ENCODE assay signal across 15 mouse cellular contexts in genomic region chr2:103672573-103673119, GRCm38 (mm10).
A peak's percentile ranks its signal among the peaks of the same experiment; 100 is the strongest.
DNase-seq lines count a peak whose midpoint lies in the region; ATAC-seq and TF ChIP-seq lines count a peak whose summit lies in the region.
"Had no signal": no experiment of that assay in that cellular context is flagged by ENCODE, and none has a peak within 500 bp of the region (broad histone marks: within the 10 kb centered on the region; RNA-seq: fewer than 3 reads in every experiment).

No protein-coding gene starts in this region.

- no peaks in the 10 kb centered on the region for H3K79me2 ChIP-seq in heart, adult 2 months (replicated peaks; ENCODE audit: control insufficient read depth, insufficient read depth, low read length)
- no peaks in the 10 kb centered on the region for H3K79me2 ChIP-seq in macrophage (ENCODE audit: inconsistent target)

- no peak for DNase-seq in heart, postnatal 0 days (ENCODE audit: low spot score)
- no peak for DNase-seq in heart, adult 2 months
- DNase-seq in thymus, postnatal 36 days, result peak; percentile 29 to 39
- DNase-seq in thymus, adult 18-20 months, result no peak
- no peak for DNase-seq in kidney, postnatal 4 days
- DNase-seq in embryo, embryonic 10 days (ENCODE audit: low spot score), result no peak
- no peak for DNase-seq in embryo, embryonic 11 days
- DNase-seq: cerebellum, adult 2 months; gastrocnemius, postnatal 14 days; heart, postnatal 14 days; kidney, adult 2 months had no signal

- H3K4me2 ChIP-seq in heart, postnatal 0 days (ENCODE audit: low read depth, low read length), result no peak overlapping the region
- H3K4me2 ChIP-seq: hindbrain, embryonic 15.5 days; liver, embryonic 15.5 days had no signal

- intact Hi-C loops in heart, adult 2 months (cut with DNase I), result no loop called here

- H3K9ac ChIP-seq in heart, postnatal 0 days (replicated peaks; ENCODE audit: low read depth, low read length), result no peak overlapping the region
- H3K9ac ChIP-seq in heart, adult 2 months (ENCODE audit: low read depth, low read length), result no peak overlapping the region
- H3K9ac ChIP-seq: hindbrain, embryonic 15.5 days; liver, embryonic 15.5 days had no signal

- TF ChIP-seq EP300 in heart, postnatal 0 days (IDR thresholded peaks at IDR 0.05; ENCODE audit: low read depth), result no peak
- no peak for TF ChIP-seq EP300 in heart, adult 2 months (IDR thresholded peaks at IDR 0.05; ENCODE audit: insufficient read depth, low read depth, low read length)

- ATAC-seq in heart, postnatal 0 days (ENCODE audit: insufficient read depth, low read depth), result no peak

- no peaks in the 10 kb centered on the region for H3K36me3 ChIP-seq in heart, postnatal 0 days (replicated peaks; ENCODE audit: control insufficient read depth, insufficient read depth, low read length)
- no peaks in the 10 kb centered on the region; the same call in 1 of the 2 replicates for H3K36me3 ChIP-seq in heart, adult 2 months (ENCODE audit: control insufficient read depth, insufficient read depth, low read length)
- no peaks in the 10 kb centered on the region for H3K36me3 ChIP-seq in macrophage (ENCODE audit: inconsistent target)
- H3K36me3 ChIP-seq: hindbrain, embryonic 15.5 days; liver, embryonic 15.5 days had no signal

- TF ChIP-seq POLR2A in heart, adult 2 months (IDR thresholded peaks at IDR 0.05; ENCODE audit: insufficient read depth, low read depth, low read length), result no peak

- H3K27me3 ChIP-seq in heart, postnatal 0 days (ENCODE audit: control insufficient read depth, insufficient read depth, low read length), result no peaks in the 10 kb centered on the region
- no peaks in the 10 kb centered on the region for H3K27me3 ChIP-seq in heart, adult 2 months (ENCODE audit: control insufficient read depth, insufficient read depth, low read length)
- H3K27me3 ChIP-seq: hindbrain, embryonic 15.5 days; liver, embryonic 15.5 days had no signal

- no peak overlapping the region for H3K4me3 ChIP-seq in heart, postnatal 0 days (ENCODE audit: low read depth, low read length)
- no peak overlapping the region for H3K4me3 ChIP-seq in heart, adult 2 months
- H3K4me3 ChIP-seq in macrophage (ENCODE audit: inconsistent target), result no peak overlapping the region
- H3K4me3 ChIP-seq: erythroblast, embryonic 14.5 days; hindbrain, embryonic 15.5 days; liver, embryonic 15.5 days had no signal

- H3K4me1 ChIP-seq in heart, postnatal 0 days (ENCODE audit: control insufficient read depth, insufficient read depth), result peaks cover 38% of the 10 kb centered on the region
- peaks cover 25% of the 10 kb centered on the region for H3K4me1 ChIP-seq in heart, adult 2 months (ENCODE audit: control insufficient read depth, insufficient read depth, low read length)

- peak overlapping the region; percentile 15; the same call in 1 of the 2 replicates for H3K27ac ChIP-seq in heart, postnatal 0 days (ENCODE audit: low read depth)
- no peak overlapping the region for H3K27ac ChIP-seq in heart, adult 2 months
- peak overlapping the region; percentile 44 for H3K27ac ChIP-seq in macrophage
- H3K27ac ChIP-seq: hindbrain, embryonic 15.5 days; liver, embryonic 15.5 days had no signal

- H3K9me3 ChIP-seq in heart, postnatal 0 days (replicated peaks; ENCODE audit: control insufficient read depth, low read length), result no peaks in the 10 kb centered on the region
- H3K9me3 ChIP-seq: hindbrain, embryonic 15.5 days; liver, embryonic 15.5 days had no signal

- no peak for TF ChIP-seq CTCF in heart, postnatal 0 days (IDR thresholded peaks at IDR 0.05; ENCODE audit: low read depth)
- no peak for TF ChIP-seq CTCF in heart, adult 2 months (IDR thresholded peaks at IDR 0.05)

- 74% methylated on average over 7 of the region's 7 CpGs for WGBS in heart, postnatal 0 days
- WGBS in heart, adult 2 months, result 66% methylated on average over 7 of the region's 7 CpGs
- 21% methylated on average over 7 of the region's 7 CpGs for WGBS in macrophage (ENCODE audit: missing documents)

Comparison
In these comparisons a context has a peak if more than half of its experiments do, and no peak if none do; other contexts are left out.
1. DNase-seq: peak in thymus, postnatal 36 days (2 of 2); none in heart, postnatal 0 days (single experiment), heart, adult 2 months (0 of 2), thymus, adult 18-20 months (0 of 2), kidney, postnatal 4 days (0 of 2), embryo, embryonic 10 days (single experiment) and embryo, embryonic 11 days (single experiment).